Mouse (Mus musculus): ENCODE data around the gene Aldh3b1.

Gene Aldh3b1

GRCm38 (mm10) chr19:3942986-3943735 lies 13.6 kb upstream of the Aldh3b1 start:
- DNase-seq = peak; percentile 20

- DNase-seq = no peak
These were observed 12.7 kb upstream of the Aldh3b1 start for GRCm38 (mm10) chr19:3942315-3942714.

GRCm38 (mm10) chr19:3935896-3936850 lies 6.6 kb upstream of the Aldh3b1 start:
- peak; percentile 65 for DNase-seq

GRCm38 (mm10) chr19:3935032-3935895 lies 5.7 kb upstream of the Aldh3b1 start, which contains the start of gene Unc93b1:
Unc93b1 (plus strand) TSS chr19:3935186.
- DNase-seq = peak; percentile 80

GRCm38 (mm10) chr19:3931716-3932115 lies 2.1 kb upstream of the Aldh3b1 start:
- DNase-seq = no peak

- no peak for DNase-seq
These were observed 852 bp upstream of the Aldh3b1 start for GRCm38 (mm10) chr19:3930262-3931057.

- no peak for DNase-seq
These were observed 829 bp downstream of the Aldh3b1 start for GRCm38 (mm10) chr19:3928779-3929178.

- DNase-seq = no peak
These were observed 1.6 kb downstream of the Aldh3b1 start for GRCm38 (mm10) chr19:3927989-3928388.

GRCm38 (mm10) chr19:3926685-3927084 lies 2.9 kb downstream of the Aldh3b1 start:
- no peak for DNase-seq

GRCm38 (mm10) chr19:3926279-3926678 lies 3.3 kb downstream of the Aldh3b1 start:
- no peak for DNase-seq

GRCm38 (mm10) chr19:3925859-3926258 lies 3.7 kb downstream of the Aldh3b1 start:
- no peak for DNase-seq

GRCm38 (mm10) chr19:3924868-3925267 lies 4.7 kb downstream of the Aldh3b1 start:
- DNase-seq = no peak

GRCm38 (mm10) chr19:3924190-3924589 lies 5.4 kb downstream of the Aldh3b1 start:
- DNase-seq = no peak

GRCm38 (mm10) chr19:3923586-3923985 lies 6.0 kb downstream of the Aldh3b1 start:
- DNase-seq = peak; percentile 30

- DNase-seq = no peak
These were observed 6.8 kb downstream of the Aldh3b1 start for GRCm38 (mm10) chr19:3922661-3923371.

GRCm38 (mm10) chr19:3919928-3920327 lies 9.7 kb downstream of the Aldh3b1 start:
- no peak for DNase-seq

- no peak for DNase-seq
These were observed 12.9 kb downstream of the Aldh3b1 start for GRCm38 (mm10) chr19:3916727-3917126.

- DNase-seq = no peak
These were observed 15.1 kb downstream of the Aldh3b1 start for GRCm38 (mm10) chr19:3914535-3914934.

GRCm38 (mm10) chr19:3913692-3914091 lies 15.9 kb downstream of the Aldh3b1 start:
- no peak for DNase-seq

GRCm38 (mm10) chr19:3912337-3913204 lies 17.0 kb downstream of the Aldh3b1 start, which contains the start of gene Ndufs8:
Ndufs8 (minus strand) TSS chr19:3912774.
- peak; percentile 96 for DNase-seq

Measured in embryo, embryonic 11 days (tissue).